Mouse (Mus musculus) stomach, postnatal 0 days (tissue): ENCODE results near the gene Elf2.

Experiments used
- CTCF ChIP-seq: IDR thresholded peaks from 2 replicates; pipeline ENCODE4 v1.5.1; 2016; ENCODE audit warnings: antibody characterized with exemption, low read depth, mild to moderate bottlenecking, moderate library complexity
- EP300 ChIP-seq: optimal IDR thresholded peaks from 2 replicates; pipeline ENCODE3; 2016; ENCODE audit warnings: antibody characterized with exemption

DNA sequence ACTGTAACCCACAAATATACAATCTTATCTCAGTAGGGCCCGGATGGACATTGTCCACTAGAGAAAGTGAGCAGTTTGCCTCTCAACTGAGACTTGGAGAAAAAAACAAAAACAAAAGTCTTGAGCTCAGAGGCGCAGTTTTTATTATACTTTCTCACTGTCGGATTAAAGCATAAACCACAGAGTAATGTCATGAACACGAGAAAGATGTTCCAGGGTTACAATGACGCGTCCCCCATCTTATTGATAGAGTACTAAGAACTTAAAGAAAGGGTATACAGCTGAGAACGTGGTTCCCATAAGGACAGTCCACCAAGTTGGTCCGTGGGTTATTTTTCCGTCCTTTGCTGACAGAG, 1.1 kb downstream of the Elf2 start:
- no peak for TF ChIP-seq CTCF
- TF ChIP-seq EP300, result no peak
